Mouse (Mus musculus) hematopoietic stem cell, adult 5-6 weeks (primary cell): ENCODE data around the gene Cox6b1. TPM values are rescaled to one million over a fixed set of nuclear protein-coding genes. Genes with fewer than 3 reads are reported as not detected.

ENCODE experiments used
- ATAC-seq, 2 experiments: fragments of 125-278 bp in 1 of 2; replicated peaks in 1 of 2; 2 replicates each; pipeline ENCODE4 v1.8.0; 2016 to 2017; ENCODE audit warnings: inconsistent platforms in 2 of 2, mild to moderate bottlenecking in 2 of 2, moderate number of reproducible peaks in 2 of 2, low read depth in 1 of 2, moderate TSS enrichment in 1 of 2; ENCODE audit not compliant: low FRiP score in 2 of 2, poor library complexity in 2 of 2, severe bottlenecking in 2 of 2, insufficient read depth in 1 of 2, low TSS enrichment in 1 of 2
- total RNA-seq: library from RNA; stranded (forward); fragments of 172-1452, 232-1000 nt; gene quantifications from 2 replicates; pipeline ENCODE4 v1.2.3, GENCODE M21; 2017

Gene Cox6b1
- total RNA-seq, 1 experiment from 2014 or later: 272 TPM

GRCm38 (mm10) chr7:30591605-30591951 is 34.4 kb downstream of the Cox6b1 start:
- ATAC-seq: no peak

GRCm38 (mm10) chr7:30590927-30591604 is 34.9 kb downstream of the Cox6b1 start:
- no peak for ATAC-seq

GRCm38 (mm10) chr7:30589435-30590301 is 36.3 kb downstream of the Cox6b1 start:
- ATAC-seq: peak; percentile 57 to 58

GRCm38 (mm10) chr7:30588676-30589434 is 37.1 kb downstream of the Cox6b1 start, which contains the start of gene Kmt2b:
Gene Kmt2b (minus strand): TSS chr7:30588726.
- ATAC-seq: peak; percentile 84

- ATAC-seq: no peak
These were observed 37.9 kb downstream of the Cox6b1 start for GRCm38 (mm10) chr7:30587842-30588667.

GRCm38 (mm10) chr7:30586455-30587020 is 39.4 kb downstream of the Cox6b1 start:
- ATAC-seq: no peak

GRCm38 (mm10) chr7:30585170-30585569 is 40.8 kb downstream of the Cox6b1 start:
- ATAC-seq: no peak

- no peak for ATAC-seq
These were observed 41.6 kb downstream of the Cox6b1 start for GRCm38 (mm10) chr7:30584339-30584738.

GRCm38 (mm10) chr7:30581547-30581946 is 44.4 kb downstream of the Cox6b1 start:
- no peak for ATAC-seq

GRCm38 (mm10) chr7:30579950-30580349 is 46.0 kb downstream of the Cox6b1 start:
- no peak for ATAC-seq

- peak in 1 of 2 experiments; percentile 36; a peak in 1 of 4 replicates for ATAC-seq
These were observed 53.0 kb downstream of the Cox6b1 start for GRCm38 (mm10) chr7:30572969-30573368.

- no peak for ATAC-seq
These were observed 53.6 kb downstream of the Cox6b1 start for GRCm38 (mm10) chr7:30572389-30572788.

GRCm38 (mm10) chr7:30567555-30567954 is 58.4 kb downstream of the Cox6b1 start:
- ATAC-seq: no peak
